Mouse (Mus musculus): ENCODE results near the gene Gp9.

DNA sequence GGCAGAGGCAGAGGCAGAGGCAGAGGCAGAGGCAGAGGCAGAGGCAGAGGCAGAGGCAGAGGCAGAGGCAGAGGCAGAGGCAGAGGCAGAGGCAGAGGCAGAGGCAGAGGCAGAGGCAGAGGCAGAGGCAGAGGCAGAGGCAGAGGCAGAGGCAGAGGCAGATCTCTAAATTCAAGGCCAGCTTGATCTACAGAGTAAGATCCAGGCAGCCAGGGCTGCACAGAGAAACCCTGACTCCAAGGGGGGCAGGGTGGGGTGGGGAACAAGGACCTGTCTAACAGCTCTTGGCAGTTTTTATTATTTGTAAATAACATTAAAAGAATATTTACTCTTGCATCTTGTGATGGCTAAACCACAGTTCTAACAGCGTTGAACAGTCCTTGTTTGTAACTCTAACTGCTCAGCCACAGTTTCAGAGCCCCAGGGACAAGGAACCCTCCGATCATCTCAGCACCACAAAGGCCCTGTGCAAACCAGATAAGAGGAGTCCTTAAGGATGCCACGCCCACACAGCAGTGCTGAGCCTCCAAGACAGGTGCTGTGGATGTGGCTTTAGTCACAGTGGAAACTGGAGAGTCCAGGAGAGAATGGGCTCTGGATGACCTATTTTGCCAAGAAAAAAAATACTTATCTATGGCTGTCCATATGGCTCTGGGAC lies 2.2 kb upstream of the Gp9 start:
- TF ChIP-seq POLR2A (IDR thresholded peaks at IDR 0.05; ENCODE audit: borderline replicate concordance, control insufficient read depth, low read depth, low read length) (no peak; the same call in 1 of the 2 replicates), CTCF (IDR thresholded peaks at IDR 0.05; ENCODE audit: control insufficient read depth, insufficient read depth, low read length) (no peak)
